Mouse (Mus musculus) CD4-positive helper T cell, adult 2 months (primary cell): Measurements from ENCODE around the gene Thbs2.

Experiments
- DNase-seq: peaks from one replicate; pipeline ENCODE4 v3.0.0-alpha.2; 2012; ENCODE audit warnings: low read depth, missing footprints, low spot score

The Thbs2 gene

GRCm38 (mm10) chr17:14693994-14694374 is at the start of gene Thbs2:
Thbs2 (minus strand) TSS chr17:14694235.
- DNase-seq = no peak

- no peak for DNase-seq
Measured at GRCm38 (mm10) chr17:14735493-14736004, 41.5 kb upstream of the Thbs2 start.

- DNase-seq = no peak
Measured at GRCm38 (mm10) chr17:14734380-14734779, 40.3 kb upstream of the Thbs2 start.

- no peak for DNase-seq
Measured at GRCm38 (mm10) chr17:14733941-14734340, 39.9 kb upstream of the Thbs2 start.

GRCm38 (mm10) chr17:14733027-14733426 is 39.0 kb upstream of the Thbs2 start:
- DNase-seq = no peak

- no peak for DNase-seq
Measured at GRCm38 (mm10) chr17:14730629-14731028, 36.6 kb upstream of the Thbs2 start.

- DNase-seq = no peak
Measured at GRCm38 (mm10) chr17:14727481-14727880, 33.4 kb upstream of the Thbs2 start.

GRCm38 (mm10) chr17:14724786-14725185 is 30.8 kb upstream of the Thbs2 start:
- no peak for DNase-seq

- no peak for DNase-seq
Measured at GRCm38 (mm10) chr17:14721325-14721724, 27.3 kb upstream of the Thbs2 start.

- DNase-seq = no peak
Measured at GRCm38 (mm10) chr17:14720912-14721311, 26.9 kb upstream of the Thbs2 start.

- no peak for DNase-seq
Measured at GRCm38 (mm10) chr17:14720227-14720626, 26.2 kb upstream of the Thbs2 start.

GRCm38 (mm10) chr17:14718801-14719200 is 24.8 kb upstream of the Thbs2 start:
- DNase-seq = no peak

GRCm38 (mm10) chr17:14714782-14715181 is 20.7 kb upstream of the Thbs2 start:
- no peak for DNase-seq

- DNase-seq = no peak
Measured at GRCm38 (mm10) chr17:14714374-14714773, 20.3 kb upstream of the Thbs2 start.

- DNase-seq = no peak
Measured at GRCm38 (mm10) chr17:14711784-14712183, 17.7 kb upstream of the Thbs2 start.

- no peak for DNase-seq
Measured at GRCm38 (mm10) chr17:14711032-14711431, 17.0 kb upstream of the Thbs2 start.

GRCm38 (mm10) chr17:14706066-14706465 is 12.0 kb upstream of the Thbs2 start:
- DNase-seq = no peak

- no peak for DNase-seq
Measured at GRCm38 (mm10) chr17:14705466-14705865, 11.4 kb upstream of the Thbs2 start.

GRCm38 (mm10) chr17:14703771-14704170 is 9.7 kb upstream of the Thbs2 start:
- no peak for DNase-seq

- DNase-seq = no peak
Measured at GRCm38 (mm10) chr17:14703268-14703667, 9.2 kb upstream of the Thbs2 start.

- no peak for DNase-seq
Measured at GRCm38 (mm10) chr17:14702701-14703100, 8.7 kb upstream of the Thbs2 start.

GRCm38 (mm10) chr17:14701891-14702290 is 7.9 kb upstream of the Thbs2 start:
- DNase-seq = no peak

GRCm38 (mm10) chr17:14700204-14700603 is 6.2 kb upstream of the Thbs2 start:
- no peak for DNase-seq

- no peak for DNase-seq
Measured at GRCm38 (mm10) chr17:14698188-14698587, 4.2 kb upstream of the Thbs2 start.
